Mouse (Mus musculus) midbrain, embryonic 15.5 days (tissue): Measurements from ENCODE around the gene Aspdh. TPM values are rescaled to one million over a fixed set of nuclear protein-coding genes. Genes with fewer than 3 reads are reported as not detected.
A peak's percentile ranks its signal among the peaks of the same experiment; 100 is the strongest.

Source experiments
- ATAC-seq: fragments of 200-750 bp; cut with Nextera tagmentation; replicated peaks from 2 replicates; pipeline ENCODE4 v1.8.0; 2017; ENCODE audit warnings: moderate TSS enrichment
- H3K27ac ChIP-seq: fragments of 300-500 bp; sonication (generic); 2 replicates; pipeline ENCODE4 v1.5.1; 2015; ENCODE audit warnings: mild to moderate bottlenecking, inconsistent platforms
- H3K27me3 ChIP-seq: fragments of 300-500 bp; sonication (generic); replicated peaks from 2 replicates; pipeline ENCODE4 v1.6.1; 2015; ENCODE audit warnings: inconsistent platforms
- H3K36me3 ChIP-seq: fragments of 300-500 bp; sonication (generic); replicated peaks from 2 replicates; pipeline ENCODE4 v1.6.1; 2015; ENCODE audit warnings: inconsistent platforms
- H3K4me1 ChIP-seq: fragments of 300-500 bp; sonication (generic); 2 replicates; pipeline ENCODE4 v1.6.1; 2015; ENCODE audit warnings: inconsistent platforms
- H3K4me2 ChIP-seq: fragments of 300-500 bp; sonication (generic); 2 replicates; pipeline ENCODE4 v1.6.1; 2015; ENCODE audit warnings: inconsistent platforms, mild to moderate bottlenecking, moderate library complexity
- H3K4me3 ChIP-seq: fragments of 300-500 bp; sonication (generic); 2 replicates; pipeline ENCODE4 v1.5.1; 2015; ENCODE audit warnings: mild to moderate bottlenecking, inconsistent platforms
- H3K9ac ChIP-seq: fragments of 300-500 bp; sonication (generic); 2 replicates; pipeline ENCODE4 v1.6.1; 2015; ENCODE audit warnings: mild to moderate bottlenecking, inconsistent platforms
- H3K9me3 ChIP-seq: fragments of 300-500 bp; sonication (generic); 2 replicates; pipeline ENCODE4 v1.6.1; 2016; ENCODE audit warnings: inconsistent platforms
- WGBS: fragments of 180-500 bp; shearing (Covaris S2); methylation state at CpG from one replicate; pipeline ENCODE4 v1.1.7; 2015; ENCODE audit warnings: mixed read lengths; 5-methylcytosine and 5-hydroxymethylcytosine counted together
- polyA plus RNA-seq: library from polyadenylated mRNA; unstranded; fragments of >200 nt; fragmentation: Nextera tagmentation; extraction: Ambion mirVana; gene quantifications from 2 replicates; pipeline ENCODE4 v1.2.1, GENCODE M21; 2015

The Aspdh gene
- polyA plus RNA-seq, 1 experiment from 2014 or later, result 6.0 TPM

DNA sequence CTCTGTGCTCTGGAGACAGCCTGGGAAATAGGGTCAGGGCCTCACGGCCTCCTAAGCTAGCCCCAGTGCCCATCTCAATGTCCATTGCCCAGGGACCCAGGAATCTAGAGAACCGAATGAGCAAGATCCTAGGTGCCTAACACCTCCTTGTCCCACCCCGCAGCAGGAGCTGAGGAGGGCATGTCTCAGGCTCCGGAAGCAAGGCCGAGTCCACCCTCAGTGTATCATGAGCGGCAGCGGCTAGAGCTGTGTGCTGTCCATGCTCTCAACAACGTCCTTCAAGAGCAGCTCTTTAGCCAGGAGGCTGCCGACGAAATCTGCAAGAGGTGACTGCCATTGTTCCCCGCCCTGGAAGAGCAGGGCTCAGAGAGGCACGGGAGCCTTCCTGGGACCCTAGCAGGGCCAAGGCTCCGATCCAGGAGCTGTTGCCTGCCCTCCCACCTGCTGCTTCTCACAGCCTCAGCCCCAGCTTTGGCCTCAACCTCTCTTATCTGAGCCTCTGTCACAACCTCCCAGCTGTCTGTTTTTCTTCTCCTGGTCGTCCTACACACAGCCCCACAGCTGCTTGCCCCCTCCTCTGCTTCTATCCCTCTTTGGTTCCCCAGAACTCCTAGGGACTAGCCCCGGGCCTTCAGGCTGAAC lies 3.6 kb downstream of the Aspdh start:
- ATAC-seq, result no peak
- 50% methylated on average over 15 of the region's 15 CpGs for WGBS
- Histone ChIP-seq H3K27me3 (no peaks in the 10 kb centered on the region), H3K4me3 (peak overlapping the region; percentile 52), H3K9ac (peak overlapping the region; percentile 55), H3K4me2 (peak overlapping the region; percentile 65), H3K36me3 (no peaks in the 10 kb centered on the region), H3K4me1 (peaks cover 64% of the 10 kb centered on the region), H3K27ac (peak overlapping the region; percentile 95), H3K9me3 (no peaks in the 10 kb centered on the region)

DNA sequence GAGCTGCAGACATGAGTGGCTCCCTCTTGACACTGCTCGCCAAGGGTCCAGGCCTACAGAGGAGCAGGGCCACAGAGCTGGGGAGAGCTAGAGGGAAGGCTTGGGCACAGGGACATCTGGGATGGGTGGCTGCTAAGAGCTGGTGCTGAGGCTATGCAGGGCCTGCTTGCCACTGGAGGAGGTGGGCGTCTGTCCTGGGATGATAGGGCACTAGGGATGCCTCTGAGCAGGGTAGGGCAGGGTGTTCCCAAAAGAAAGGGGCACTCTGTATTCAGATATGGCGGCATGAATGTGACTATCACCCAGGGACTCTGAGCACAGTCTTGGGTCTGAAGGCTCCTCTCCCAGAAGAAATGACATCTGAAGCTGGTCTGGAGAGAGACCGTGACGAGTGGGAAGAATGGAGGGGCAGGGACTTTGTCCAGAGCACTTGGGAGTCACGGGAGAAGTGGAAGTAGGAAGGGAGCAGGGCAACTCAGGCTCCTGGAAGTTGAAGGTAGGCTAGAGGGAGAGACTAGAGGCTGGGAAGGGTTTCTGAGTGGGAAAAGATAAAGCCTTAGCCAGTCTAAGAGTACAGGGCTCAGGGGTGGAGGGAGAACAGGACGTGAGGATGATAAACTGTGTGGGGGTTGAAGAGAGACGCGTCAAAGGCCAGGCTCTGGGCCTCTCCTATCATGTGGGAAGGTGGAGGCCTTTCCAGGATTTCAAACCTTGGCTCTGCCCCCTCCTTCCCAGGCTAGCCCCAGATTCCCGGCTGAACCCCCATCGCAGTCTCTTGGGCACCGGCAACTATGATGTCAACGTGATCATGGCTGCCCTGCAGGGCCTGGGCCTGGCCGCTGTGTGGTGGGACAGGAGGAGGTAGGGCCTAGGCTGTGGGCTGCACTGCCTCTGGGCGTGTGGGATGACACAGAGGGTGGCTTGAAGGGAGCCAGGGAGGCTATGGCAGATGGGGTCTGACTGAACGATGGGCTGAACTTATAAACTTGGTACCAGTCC lies 4.8 kb downstream of the Aspdh start:
- peak overlapping the region; percentile 95 for H3K27ac ChIP-seq
- no peak overlapping the region for H3K4me3 ChIP-seq
- H3K4me1 ChIP-seq, result peaks cover 61% of the 10 kb centered on the region
- no peaks in the 10 kb centered on the region for H3K9me3 ChIP-seq
- no peaks in the 10 kb centered on the region for H3K36me3 ChIP-seq
- 91% methylated on average over 16 of the region's 16 CpGs for WGBS
- H3K27me3 ChIP-seq, result no peaks in the 10 kb centered on the region
- no peak for ATAC-seq
- no peak overlapping the region for H3K9ac ChIP-seq
- H3K4me2 ChIP-seq, result no peak overlapping the region

DNA sequence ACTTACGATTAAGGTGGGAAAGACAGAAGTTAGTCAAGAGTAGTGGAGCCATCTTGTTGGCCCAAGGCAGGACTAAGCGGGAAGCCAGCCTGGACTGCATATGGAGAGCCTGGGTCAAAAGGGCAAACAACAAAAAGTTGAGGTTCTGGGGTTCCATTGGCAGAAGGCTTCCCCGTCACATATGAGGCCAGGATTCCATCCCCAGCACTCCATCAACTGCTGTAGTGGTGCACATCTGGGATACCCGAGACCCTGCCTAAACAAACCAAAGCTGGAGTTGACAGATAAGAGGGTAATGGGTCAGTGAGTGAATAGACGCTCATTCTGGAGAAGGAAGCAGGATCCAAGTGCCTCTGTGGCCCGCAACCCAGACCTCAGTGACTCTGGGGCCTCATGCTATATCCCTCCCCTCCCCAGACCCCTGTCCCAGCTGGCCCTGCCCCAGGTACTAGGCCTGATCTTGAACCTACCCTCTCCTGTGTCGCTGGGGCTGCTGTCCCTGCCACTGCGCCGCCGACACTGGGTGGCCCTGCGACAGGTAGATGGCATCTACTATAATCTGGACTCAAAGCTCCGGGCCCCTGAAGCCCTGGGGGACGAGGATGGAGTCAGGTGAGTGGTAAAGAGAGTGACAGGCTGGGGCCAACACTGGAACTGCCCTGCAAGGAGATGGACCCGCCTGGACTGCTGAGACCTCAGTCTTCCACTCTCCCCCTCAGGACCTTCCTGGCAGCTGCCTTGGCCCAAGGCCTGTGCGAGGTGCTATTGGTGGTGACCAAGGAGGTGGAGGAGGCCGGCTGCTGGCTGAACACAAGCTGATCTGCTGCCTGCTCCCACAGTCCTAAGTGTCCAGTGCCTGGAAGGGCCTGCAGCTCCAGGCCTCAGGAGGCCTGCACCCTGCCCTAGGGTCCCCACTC lies 5.8 kb downstream of the Aspdh start:
- H3K9ac ChIP-seq, result no peak overlapping the region
- no peaks in the 10 kb centered on the region for H3K27me3 ChIP-seq
- no peak overlapping the region for H3K27ac ChIP-seq
- ATAC-seq, result no peak
- H3K4me3 ChIP-seq, result no peak overlapping the region
- no peaks in the 10 kb centered on the region for H3K9me3 ChIP-seq
- peaks cover 57% of the 10 kb centered on the region for H3K4me1 ChIP-seq
- WGBS, result 89% methylated on average over 16 of the region's 16 CpGs
- no peaks in the 10 kb centered on the region for H3K36me3 ChIP-seq
- H3K4me2 ChIP-seq, result no peak overlapping the region

DNA sequence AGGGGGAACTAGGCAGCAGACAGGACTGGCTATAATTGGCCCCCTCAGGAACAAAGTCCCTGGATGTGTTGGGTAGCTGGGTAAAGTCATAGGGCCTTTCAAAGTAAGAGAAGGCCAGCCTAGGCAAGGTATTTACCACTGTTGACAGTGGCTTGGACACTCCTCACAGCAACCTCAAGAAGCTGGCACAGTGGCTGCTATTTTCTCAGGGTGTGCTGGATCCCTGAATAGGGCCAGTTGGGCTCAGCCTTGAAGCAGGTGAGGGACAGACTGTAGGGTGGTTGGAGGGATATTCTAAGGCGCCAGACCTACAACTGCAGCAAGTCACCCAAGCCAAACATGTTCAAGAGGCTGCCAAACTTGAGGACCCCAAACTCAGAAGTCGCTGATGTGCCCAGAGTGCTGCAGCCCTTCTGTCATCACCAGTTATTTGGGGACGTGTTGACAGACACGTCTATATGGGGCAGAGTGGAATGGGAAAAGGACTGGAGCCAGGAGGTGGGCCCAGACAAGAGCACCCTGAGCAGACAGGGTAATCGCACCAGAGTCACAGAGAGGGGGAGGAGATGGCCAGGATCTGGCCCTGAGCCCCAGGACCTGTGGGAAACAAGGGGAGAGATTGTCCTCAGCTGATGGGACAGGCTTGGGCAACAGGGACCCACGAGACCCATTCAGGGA lies 6.8 kb downstream of the Aspdh start:
- H3K27ac ChIP-seq, result no peak overlapping the region
- no peak overlapping the region for H3K4me2 ChIP-seq
- H3K9ac ChIP-seq, result no peak overlapping the region
- no peak overlapping the region for H3K4me3 ChIP-seq
- no peaks in the 10 kb centered on the region for H3K9me3 ChIP-seq
- H3K4me1 ChIP-seq, result peaks cover 48% of the 10 kb centered on the region
- H3K36me3 ChIP-seq, result no peaks in the 10 kb centered on the region
- no peak for ATAC-seq
- 47% methylated on average over 6 of the region's 6 CpGs for WGBS
- no peaks in the 10 kb centered on the region for H3K27me3 ChIP-seq

DNA sequence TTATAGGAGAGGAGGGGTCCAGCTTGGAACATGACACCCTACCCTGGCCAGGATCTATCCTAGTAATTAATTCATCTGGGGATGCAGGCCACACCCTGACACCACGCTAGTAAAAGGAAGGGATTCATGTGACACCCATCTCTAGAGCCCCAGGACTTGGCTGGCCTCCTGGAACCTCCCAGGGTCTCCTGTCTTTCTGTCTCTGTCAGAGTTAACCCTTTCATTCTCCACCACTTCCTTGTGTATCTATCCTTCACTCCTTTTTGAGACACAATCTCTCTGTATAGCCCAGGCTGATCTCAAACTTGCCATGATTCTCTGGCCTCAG lies 7.3 kb downstream of the Aspdh start:
- no peaks in the 10 kb centered on the region for H3K9me3 ChIP-seq
- H3K36me3 ChIP-seq, result no peaks in the 10 kb centered on the region
- no peaks in the 10 kb centered on the region for H3K27me3 ChIP-seq
- no peak overlapping the region for H3K4me3 ChIP-seq
- peak overlapping the region; percentile 8; the same call in 1 of the 2 replicates for H3K9ac ChIP-seq
- no peak overlapping the region for H3K4me2 ChIP-seq
- 25% methylated on average over 1 of the region's 1 CpGs for WGBS
- ATAC-seq, result no peak
- no peak overlapping the region for H3K27ac ChIP-seq
- H3K4me1 ChIP-seq, result peaks cover 43% of the 10 kb centered on the region

DNA sequence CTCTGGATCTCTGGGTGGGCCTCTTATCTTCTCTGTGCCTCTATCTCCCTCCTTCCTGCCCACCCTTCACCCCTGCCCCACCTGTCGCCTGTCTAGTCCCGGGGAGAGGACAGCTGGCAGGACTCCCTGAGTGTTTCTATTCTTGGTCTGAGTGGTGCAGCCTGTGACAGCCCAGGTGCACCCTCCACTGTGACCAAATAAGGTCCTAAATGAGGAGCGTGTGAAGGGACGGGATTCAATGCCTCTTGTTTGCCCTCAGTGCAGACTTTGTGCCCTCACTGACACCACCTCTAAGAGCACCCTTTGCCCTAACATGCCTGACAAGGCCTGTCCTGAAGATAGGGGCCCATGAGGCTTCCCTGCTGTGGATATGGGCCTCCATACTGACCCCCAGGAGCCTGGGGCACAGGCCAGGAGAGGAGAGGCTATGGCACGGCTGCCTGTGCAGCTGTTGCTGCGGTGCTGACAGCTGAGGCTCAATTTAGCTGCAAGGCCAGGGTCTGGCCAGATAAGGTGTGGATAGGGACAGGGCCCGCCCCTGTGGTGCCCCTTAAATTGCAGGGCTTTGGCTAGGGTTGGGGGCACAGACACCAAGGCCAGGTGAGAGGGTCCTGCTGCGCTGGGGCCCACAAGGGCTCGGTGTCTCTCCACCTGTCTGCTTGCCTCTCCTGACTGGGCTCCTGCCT lies 7.9 kb downstream of the Aspdh start:
- peaks cover 42% of the 10 kb centered on the region for H3K4me1 ChIP-seq
- 55% methylated on average over 9 of the region's 9 CpGs for WGBS
- H3K4me3 ChIP-seq, result no peak overlapping the region
- ATAC-seq, result no peak
- H3K4me2 ChIP-seq, result no peak overlapping the region
- H3K9ac ChIP-seq, result peak overlapping the region; percentile 8
- no peaks in the 10 kb centered on the region for H3K9me3 ChIP-seq
- no peak overlapping the region for H3K27ac ChIP-seq
- no peaks in the 10 kb centered on the region for H3K36me3 ChIP-seq
- H3K27me3 ChIP-seq, result 0 out of 2 replicates have a peak, but pooled peaks cover under 1% of the 10 kb centered on the region

DNA sequence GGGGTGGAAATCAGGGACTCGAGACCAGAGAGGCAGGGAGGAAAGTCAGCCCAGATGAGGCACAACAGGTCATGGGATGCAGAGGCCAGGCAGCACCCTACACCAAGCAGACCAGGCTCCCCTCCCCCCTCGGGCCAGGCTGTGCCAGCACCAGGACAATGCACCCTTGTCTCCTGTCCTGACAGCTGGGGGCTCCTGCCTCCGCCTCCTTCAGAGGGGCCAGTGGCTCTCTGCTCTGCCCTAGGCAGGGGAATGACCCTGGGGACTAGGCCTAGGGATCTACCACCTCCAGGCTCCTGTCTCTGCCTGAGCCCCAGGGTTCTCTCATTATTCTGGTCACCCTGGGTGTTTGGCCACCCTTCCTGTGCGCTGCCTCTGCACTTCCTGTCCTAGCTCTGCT lies 9.2 kb downstream of the Aspdh start:
- Histone ChIP-seq H3K27me3 (peaks cover 5% of the 10 kb centered on the region; the same call in 1 of the 2 replicates), H3K9me3 (no peaks in the 10 kb centered on the region), H3K9ac (no peak overlapping the region), H3K4me1 (peaks cover 30% of the 10 kb centered on the region), H3K4me2 (no peak overlapping the region), H3K27ac (peak overlapping the region; percentile 58), H3K4me3 (no peak overlapping the region), H3K36me3 (no peaks in the 10 kb centered on the region)
- WGBS, result 10% methylated on average over 4 of the region's 4 CpGs
- peak; percentile 67 for ATAC-seq

DNA sequence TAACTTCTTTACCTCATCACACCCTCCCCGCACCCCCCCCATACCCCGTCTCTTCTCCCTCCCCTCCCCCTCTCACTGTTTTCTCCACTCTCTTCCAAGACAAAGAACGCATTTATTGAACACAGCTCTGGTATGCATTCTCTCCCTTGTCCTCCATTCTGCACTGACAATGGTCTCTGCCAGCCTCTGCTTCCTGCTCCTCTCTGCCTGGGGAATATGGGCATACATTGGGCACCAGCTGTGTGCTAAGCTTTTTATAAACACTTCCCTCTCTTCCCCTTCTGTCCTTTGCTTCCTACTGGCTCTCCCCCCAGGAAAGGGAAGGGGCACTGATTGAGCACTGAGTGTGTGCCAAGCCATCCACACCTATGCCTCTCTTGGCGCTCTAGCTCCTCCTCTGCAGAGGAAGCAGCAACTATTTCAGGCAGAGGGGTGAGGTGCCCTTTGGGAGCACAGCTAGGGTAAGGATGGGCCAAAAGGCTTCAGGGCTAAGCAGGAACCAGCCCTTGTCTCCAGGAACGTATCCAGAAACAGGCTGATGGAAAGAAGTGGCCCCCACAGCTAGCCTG lies 9.9 kb downstream of the Aspdh start:
- no peak for ATAC-seq
- Histone ChIP-seq H3K4me3 (no peak overlapping the region), H3K9ac (no peak overlapping the region), H3K4me1 (peaks cover 23% of the 10 kb centered on the region), H3K4me2 (no peak overlapping the region), H3K36me3 (no peaks in the 10 kb centered on the region), H3K9me3 (no peaks in the 10 kb centered on the region), H3K27ac (peak overlapping the region; percentile 58; the same call in 1 of the 2 replicates), H3K27me3 (peaks cover 8% of the 10 kb centered on the region; the same call in 1 of the 2 replicates)
- WGBS, result 33% methylated on average over 5 of the region's 5 CpGs

DNA sequence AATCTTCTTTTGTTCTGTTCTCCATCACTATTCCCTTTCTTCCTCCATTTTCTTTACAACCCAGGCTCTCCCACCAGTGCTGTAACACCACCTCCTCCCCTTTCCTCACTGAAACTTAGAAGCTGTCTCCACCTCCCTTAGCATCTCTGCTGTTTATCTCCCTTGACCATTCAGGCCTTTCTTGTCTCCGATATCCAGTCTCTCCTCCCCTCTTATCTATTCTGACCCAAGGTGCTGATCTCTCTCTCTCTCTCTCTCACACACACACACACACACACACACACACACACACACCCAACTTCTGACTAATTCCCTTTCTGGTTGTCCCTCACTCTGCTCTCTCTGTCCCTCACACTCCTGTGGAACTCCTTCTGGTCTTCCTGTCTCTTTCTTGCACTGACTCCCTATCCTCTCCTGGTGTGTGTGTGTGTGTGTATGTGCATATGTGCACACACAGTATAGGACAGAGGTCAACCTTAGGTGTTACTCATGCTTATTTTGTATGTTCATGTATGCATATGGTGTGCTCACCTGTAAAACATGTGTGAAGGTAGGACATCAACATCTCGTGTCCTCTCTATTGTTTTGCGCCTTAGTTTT lies 17.7 kb downstream of the Aspdh start:
- Histone ChIP-seq H3K4me2 (no peak overlapping the region), H3K9me3 (no peaks in the 10 kb centered on the region), H3K4me3 (no peak overlapping the region), H3K4me1 (no peaks in the 10 kb centered on the region), H3K27ac (no peak overlapping the region), H3K36me3 (no peaks in the 10 kb centered on the region), H3K9ac (no peak overlapping the region), H3K27me3 (peaks cover 15% of the 10 kb centered on the region)
- WGBS, result 72% methylated on average over 3 of the region's 3 CpGs
- no peak for ATAC-seq

DNA sequence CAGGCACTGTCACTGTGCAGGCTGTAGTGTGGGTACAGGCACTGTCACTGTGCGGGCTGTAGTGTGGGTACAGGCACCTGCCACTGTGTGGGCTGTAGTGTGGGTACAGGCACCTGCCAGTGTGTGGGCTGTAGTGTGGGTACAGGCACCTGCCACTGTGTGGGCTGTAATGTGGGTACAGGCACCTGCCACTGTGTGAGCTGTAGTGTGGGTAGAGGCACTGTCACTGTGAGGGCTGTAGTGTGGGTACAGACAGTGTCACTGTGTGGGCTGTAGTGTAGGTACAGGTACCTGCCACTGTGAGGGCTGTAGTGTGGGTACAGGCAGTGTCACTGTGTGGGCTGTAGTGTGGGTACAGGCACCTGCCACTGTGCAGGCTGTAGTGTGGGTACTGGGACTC lies 18.9 kb downstream of the Aspdh start:
- Histone ChIP-seq H3K9me3 (no peaks in the 10 kb centered on the region), H3K9ac (no peak overlapping the region), H3K27me3 (peaks cover 12% of the 10 kb centered on the region), H3K27ac (no peak overlapping the region), H3K4me2 (no peak overlapping the region), H3K36me3 (no peaks in the 10 kb centered on the region), H3K4me1 (no peaks in the 10 kb centered on the region), H3K4me3 (no peak overlapping the region)
- 100% methylated on average over 1 of the region's 1 CpGs for whole genome bisulfite sequencing
- ATAC-seq, result no peak
